Mouse (Mus musculus) frontal cortex, adult (tissue): Measurements from ENCODE around the gene Klhl21.
A peak's percentile ranks its signal among the peaks of the same experiment; 100 is the strongest.

Experiments
- ATAC-seq: cut with Nextera tagmentation; 2 replicates; pipeline ENCODE4 v1.9.2; 2017; ENCODE audit warnings: mild to moderate bottlenecking, moderate library complexity, mixed read lengths; ENCODE audit not compliant: low TSS enrichment

The Klhl21 gene

DNA sequence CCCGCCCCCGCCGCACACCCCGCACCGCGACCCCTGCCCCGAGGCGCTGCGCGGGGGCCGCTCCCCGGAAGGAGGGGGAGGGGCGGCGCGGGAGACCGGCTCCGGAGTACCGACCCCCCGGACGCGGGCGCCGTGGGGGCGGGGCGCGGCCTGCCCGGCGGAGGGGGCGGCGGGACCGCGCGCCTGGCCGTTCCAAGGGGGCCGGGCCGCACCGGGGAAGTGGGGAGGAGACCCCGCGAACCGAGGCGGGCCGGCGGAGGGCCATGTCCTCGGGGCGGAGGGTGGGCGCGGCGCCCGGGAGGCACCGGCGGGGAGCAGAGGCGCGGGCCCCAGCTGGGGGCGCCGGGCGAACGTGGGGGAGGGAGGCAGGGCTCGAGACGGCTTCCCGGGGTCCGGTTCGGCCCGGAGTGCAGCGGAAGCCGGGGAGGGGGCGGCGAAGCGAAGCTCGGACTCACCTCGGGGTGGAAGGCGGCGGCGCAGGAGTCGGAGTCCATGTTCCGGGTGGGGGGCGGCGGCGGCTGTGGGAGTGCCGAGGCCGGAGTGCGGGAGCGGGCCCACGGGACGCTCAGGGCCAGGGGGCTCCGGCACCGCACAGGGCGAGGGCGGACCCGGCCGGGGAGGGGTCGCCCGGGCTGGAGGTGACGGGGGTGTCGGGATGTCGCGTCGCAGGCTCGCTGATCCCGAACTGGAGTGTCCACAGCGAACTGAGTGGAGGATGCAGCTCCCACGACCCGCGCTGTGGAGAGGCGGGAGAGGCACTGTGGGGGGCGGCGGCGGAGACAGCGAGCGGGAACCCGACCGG, 13.0 kb upstream of the Klhl21 start:
- ATAC-seq: no peak

GRCm38 (mm10) chr4:151996173-151996950, 12.2 kb upstream of the Klhl21 start, which contains the start of gene Phf13:
Phf13 (minus strand) TSS chr4:151996258.
- peak; percentile 92 for ATAC-seq

GRCm38 (mm10) chr4:151996951-151997222, 11.7 kb upstream of the Klhl21 start:
- no peak for ATAC-seq

DNA sequence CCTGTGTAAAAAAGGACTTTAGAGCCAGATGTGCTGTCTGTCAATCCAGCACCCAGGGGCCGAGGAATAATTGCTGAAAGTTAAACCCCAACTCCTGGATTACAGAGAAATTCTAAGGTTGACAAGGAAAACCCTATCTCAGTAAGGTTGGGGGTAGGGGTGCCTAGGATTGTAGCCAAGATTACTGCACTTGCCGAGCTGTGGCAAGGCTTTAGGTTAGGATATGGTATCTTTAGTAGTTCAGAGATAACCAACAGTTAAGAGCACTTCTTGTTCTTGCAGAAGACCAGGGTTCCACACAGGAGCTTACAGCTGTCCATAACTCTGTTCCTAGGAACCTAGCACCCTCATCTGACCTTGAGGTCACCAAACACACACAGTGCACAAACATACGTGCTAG, 10.9 kb upstream of the Klhl21 start:
- no peak for ATAC-seq

- ATAC-seq: no peak
Measured at GRCm38 (mm10) chr4:151999481-151999880, 9.1 kb upstream of the Klhl21 start.

GRCm38 (mm10) chr4:152000906-152001305, 7.7 kb upstream of the Klhl21 start:
- peak; percentile 64; the same call in 1 of the 2 replicates for ATAC-seq

DNA sequence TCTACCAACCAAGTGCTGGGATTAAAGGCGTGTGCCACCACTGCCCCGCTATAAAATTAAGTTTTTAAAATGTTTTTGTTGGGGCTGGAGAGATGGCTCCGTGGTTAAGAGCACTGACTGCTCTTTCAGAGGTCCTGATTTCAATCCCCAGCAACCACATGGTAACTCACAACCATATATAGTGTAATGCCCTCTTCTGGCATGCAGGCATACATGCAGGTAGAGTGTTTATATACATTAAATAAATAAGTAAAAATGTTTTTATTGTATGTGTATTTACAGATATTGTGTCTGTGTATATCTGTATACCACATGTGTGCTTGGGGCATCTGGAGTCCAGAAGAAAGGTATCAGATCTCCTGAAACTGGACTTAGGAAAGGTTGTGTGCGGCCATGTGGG, 7.3 kb upstream of the Klhl21 start:
- ATAC-seq: no peak

DNA sequence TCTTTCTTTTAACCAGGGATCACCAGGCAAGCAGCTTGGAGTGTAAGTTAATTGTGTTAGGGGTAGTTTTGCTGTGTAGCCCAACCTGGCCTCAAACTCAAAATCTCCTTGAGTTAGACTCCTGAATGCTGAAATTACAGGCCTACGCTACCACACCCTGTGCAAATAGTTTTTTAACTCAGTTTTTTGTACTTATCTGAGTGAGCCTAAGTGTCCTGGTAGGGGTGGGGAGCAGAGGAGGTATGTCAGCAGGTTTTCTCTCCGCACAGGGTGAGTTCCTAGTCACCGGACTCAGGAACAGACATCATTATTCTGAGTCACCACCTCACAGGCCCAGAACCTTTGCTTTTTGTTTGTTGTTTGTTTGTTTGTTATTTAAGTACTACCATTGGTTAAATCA, 6.5 kb upstream of the Klhl21 start:
- no peak for ATAC-seq

DNA sequence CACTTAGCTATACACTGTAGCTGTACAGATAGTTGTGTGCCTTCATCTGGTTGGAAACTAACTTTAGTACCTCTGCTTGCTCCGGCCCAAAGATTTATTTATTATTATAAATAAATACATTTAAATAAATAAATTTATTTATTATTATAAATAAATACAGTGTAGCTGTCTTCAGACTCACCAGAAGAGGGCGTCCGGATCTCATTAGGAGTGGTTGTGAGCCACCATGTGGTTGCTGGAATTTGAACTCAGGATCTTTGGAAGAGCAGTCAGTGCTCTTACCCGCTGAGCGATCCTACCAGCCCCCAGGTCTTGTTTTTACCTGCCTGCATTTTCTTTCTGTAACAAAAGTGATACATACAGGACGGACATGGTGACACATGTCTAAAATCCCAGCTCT, 2.5 kb upstream of the Klhl21 start:
- no peak for ATAC-seq

- no peak for ATAC-seq
Measured at GRCm38 (mm10) chr4:152006812-152007211, 1.8 kb upstream of the Klhl21 start.

DNA sequence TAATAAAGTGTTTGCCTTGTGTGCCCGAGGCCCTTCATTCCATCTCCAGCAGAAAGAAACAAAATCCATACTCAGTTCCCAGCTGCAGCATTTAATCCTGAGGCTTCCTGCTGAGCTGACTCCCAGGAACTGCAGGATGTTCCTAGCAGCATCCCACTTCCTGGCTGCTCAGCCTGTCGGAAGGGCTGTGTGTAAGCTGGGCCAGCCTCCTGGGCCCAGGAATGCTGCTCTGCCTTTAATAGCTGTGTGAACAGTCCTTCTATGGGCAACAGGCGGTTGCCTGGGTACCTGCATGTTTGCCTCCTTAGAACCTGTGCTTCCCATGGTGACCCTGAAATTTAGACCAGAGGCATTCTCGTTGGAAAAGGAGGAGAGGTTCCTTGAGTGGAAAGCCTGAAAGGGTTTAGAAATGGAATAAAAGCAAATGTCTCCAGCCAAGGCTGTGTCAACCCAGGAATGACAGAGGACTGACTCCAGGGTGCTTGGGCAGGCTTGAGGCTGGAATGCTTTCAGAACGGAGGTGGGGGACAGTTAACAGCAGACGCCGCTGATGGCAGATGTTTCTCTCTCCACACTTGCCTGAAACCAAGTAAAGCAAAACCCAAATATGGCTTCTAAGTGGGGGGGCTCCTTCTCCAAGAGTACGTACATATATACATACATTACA, 989 bp upstream of the Klhl21 start:
- peak; percentile 39; the same call in 1 of the 2 replicates for ATAC-seq

GRCm38 (mm10) chr4:152008148-152008500, 479 bp upstream of the Klhl21 start:
- ATAC-seq: no peak

DNA sequence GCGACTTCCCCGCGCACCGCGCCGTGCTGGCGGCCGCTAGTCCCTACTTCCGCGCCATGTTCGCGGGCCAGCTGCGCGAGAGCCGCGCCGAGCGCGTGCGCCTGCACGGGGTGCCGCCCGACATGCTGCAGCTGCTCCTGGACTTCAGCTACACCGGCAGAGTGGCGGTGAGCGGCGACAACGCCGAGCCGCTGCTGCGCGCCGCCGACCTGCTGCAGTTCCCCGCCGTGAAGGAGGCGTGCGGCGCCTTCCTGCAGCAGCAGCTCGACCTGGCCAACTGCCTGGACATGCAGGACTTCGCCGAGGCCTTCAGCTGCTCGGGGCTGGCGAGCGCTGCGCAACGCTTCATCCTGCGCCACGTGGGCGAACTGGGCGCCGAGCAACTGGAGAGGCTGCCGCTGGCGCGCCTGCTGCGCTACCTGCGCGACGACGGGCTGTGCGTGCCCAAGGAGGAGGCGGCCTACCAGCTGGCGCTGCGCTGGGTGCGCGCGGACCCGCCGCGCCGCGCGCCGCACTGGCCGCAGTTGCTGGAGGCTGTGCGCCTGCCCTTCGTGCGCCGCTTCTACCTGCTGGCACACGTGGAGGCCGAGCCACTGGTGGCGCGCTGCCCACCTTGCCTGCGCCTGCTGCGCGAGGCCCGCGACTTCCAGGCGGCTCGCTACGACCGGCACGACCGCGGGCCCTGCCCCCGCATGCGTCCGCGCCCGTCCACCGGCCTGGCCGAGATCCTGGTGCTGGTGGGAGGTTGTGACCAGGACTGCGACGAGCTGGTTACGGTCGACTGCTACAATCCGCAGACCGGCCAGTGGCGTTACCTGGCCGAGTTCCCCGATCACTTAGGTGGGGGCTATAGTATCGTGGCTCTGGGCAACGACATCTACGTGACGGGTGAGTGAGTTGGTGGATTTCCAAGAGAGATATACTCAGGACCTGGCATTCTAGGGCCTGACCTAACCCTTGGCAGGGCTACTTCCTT, 761 bp downstream of the Klhl21 start:
- ATAC-seq: peak; percentile 55

GRCm38 (mm10) chr4:152010091-152010706, 1.6 kb downstream of the Klhl21 start:
- ATAC-seq: 0 out of 2 replicates have a peak, but pooled peaks have one; percentile 4

DNA sequence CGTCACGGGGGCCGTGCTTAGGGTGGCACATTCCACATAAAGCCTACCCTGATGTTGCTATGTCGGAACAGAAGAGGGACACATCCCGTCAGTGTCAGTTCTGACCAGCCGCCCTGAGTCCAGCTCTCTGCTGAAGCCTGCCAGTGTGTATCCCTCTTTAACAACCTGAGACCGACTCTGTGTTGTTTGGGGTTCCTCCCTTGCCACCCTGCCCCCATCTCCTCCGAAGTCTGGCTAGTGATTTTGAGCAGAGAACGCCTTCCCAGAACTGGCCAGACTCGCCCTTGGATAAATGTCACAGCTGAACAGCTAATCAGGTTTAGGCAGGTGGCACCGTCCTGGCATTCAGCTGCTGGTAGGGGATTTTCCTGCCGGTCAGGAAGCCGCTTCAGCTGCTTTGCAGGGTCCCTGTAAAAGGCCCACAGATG, 2.1 kb downstream of the Klhl21 start:
- no peak for ATAC-seq

- ATAC-seq: no peak
Measured at GRCm38 (mm10) chr4:152011171-152011760, 2.7 kb downstream of the Klhl21 start.

GRCm38 (mm10) chr4:152012109-152012508, 3.5 kb downstream of the Klhl21 start:
- ATAC-seq: no peak

DNA sequence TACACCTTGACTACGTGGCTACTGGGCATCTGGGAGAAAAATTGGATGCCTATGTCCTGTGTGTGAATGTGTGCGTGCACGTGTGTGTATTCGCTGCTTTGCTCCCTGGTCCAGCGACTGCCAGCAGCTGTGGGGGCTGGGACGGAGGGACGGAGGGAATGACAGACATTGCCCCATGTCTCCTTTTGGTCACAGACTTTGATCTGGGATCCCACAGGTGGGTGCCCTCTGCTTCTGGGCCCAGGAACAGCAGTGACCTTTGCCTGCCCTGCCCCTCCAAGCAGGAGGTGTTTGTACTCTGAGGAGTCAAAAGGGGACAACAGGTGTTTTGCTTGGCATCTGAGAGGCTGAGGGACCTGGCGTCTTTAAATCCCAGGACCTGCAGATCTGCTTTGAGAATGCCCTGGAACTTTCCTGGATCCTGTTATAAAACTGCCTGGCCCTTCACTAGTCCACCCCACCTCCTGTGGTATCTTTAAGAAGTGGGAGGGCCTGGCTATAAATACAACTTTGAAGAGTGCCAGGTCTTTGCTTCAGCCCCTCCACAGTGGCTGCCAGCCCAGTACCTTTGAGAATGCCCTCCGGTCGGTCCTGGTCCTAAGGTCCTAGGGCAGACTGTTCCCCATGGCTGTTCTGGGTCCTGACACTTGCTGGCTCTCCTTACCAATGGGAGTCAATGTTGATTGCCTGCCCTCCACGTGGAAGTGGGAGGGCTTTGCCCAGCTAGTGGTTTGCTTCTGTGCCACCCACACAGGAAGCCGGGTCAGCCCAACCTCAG, 4.6 kb downstream of the Klhl21 start:
- no peak for ATAC-seq

DNA sequence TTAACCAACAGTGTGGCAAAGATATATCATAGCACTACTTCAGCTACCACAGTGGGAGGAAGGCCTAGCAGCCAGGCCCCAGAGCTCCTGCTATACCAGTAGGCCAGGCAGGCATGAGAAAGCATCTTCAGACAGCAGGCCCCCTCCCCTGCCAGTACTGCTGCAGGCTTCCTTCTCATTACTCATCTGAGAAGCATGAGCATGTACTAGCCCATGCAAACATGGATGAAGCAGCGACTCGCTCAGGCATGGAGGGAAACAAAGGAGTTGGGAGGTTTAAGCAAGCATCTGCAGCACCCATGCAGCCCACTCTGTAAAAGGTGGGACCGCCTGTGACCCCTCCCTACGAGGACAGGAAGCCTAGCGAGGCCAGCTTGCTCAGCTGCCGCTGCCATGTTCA, 10.5 kb downstream of the Klhl21 start:
- ATAC-seq: no peak

DNA sequence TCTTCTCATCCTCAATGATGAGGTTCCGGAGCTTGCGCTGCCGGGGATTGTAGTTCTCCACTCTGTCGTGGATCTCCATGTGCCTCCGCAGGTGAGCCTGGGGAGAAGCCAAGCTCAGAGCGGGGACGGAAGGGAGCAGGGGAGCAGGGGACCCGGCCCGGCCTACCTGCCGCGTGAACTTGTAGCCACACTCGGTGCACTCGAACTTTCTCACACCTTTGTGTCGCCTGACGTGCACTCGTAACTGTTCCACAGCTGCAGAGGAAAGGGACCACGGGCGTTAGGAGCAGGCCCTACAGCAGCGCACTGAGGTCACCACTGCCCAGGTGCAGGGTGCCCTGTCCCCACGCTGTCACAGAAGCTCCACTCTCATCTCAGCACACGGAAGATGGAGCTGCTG, 11.4 kb downstream of the Klhl21 start:
- no peak for ATAC-seq
